Mouse (Mus musculus): ENCODE measurements at regions not wholly inside any gene's neighbourhood (a gene's known extent, or its start where the extent isn't known, plus 50 kb on each side); places are given as distances from the start of the nearest gene placed in this dataset.
A peak's percentile ranks its signal among the peaks of the same experiment; 100 is the strongest.

DNA sequence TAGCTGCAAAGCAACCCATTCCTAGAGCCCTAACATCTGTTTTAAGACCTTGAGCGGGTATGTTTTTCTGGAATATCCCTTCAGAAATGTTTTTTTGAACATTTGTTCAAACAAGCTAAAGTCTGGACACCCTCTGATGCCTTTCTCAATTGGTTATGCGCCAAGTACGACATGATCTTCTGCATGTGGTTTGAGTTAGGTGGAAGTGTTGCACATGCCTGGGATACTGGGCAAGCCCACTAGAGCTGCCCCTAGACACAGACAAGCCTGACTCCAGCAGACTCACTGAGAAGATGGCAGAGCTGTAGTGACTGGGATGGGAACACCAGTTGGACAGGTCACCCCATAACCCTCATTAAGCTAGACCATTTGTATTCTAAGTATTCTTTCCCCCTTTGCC lies 153.2 kb upstream of the Cypt2 start:
- no peak for DNase-seq (ENCODE audit: low spot score)

DNA sequence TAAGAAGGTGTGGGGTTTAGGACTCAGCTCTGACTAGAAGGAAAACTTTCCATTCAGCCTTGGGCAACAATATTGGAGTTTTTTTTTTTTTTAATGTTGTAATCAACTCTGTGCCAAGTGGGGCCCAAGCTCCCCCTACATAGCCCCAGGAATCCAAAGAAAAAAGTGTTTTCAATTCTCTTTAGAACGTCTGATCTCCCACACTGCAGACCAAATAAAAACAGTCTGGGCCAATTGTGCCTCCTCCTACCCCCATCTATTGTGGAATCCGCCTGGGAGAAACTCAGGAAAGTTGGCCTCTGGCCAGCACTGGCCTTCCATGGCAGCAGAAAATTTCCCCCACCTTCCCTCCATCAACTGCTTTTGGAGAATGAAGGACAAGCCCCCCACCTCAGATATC lies 133.3 kb upstream of the Cypt2 start:
- DNase-seq (ENCODE audit: low spot score) = no peak

DNA sequence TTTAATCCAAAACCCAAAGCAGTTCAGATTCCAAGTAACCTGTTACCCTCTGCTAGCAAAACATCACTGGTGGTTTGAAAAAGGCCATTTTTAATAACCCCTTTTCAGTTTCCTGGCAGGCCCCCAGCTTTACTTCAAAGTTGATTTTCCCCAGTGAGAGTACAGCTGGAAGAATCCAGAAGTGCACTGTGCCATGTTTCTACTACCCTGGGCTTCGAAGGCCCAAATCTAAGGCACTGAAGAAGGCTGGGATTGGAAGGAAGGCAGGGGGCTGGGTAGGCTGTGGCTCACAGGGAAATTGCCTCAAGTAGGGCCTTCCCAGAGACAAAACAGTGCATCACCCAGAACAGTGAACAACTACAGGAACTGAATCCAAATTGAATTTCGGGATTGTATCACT lies 131.6 kb upstream of the Cypt2 start:
- DNase-seq (ENCODE audit: low spot score) = no peak

DNA sequence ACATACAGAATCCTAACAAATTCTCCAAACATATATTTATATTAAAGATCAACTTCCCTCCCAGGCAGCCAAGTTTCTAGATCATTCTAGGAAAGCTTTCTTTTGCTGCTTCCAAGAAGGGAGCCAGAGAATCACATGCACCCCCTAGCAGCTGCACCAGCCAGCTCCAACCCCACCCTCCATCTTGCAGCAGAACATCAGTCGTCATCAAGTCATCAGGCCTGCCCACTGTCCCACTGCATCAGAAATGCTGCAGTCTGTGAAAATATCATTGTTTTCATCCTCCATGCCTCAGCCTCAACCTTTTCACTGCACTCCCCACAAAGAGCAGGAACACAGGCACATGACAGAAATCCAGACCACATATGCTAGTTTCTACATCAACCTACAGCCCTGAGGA lies 109.1 kb upstream of the Cypt2 start:
- no peak for DNase-seq (ENCODE audit: low spot score)

DNA sequence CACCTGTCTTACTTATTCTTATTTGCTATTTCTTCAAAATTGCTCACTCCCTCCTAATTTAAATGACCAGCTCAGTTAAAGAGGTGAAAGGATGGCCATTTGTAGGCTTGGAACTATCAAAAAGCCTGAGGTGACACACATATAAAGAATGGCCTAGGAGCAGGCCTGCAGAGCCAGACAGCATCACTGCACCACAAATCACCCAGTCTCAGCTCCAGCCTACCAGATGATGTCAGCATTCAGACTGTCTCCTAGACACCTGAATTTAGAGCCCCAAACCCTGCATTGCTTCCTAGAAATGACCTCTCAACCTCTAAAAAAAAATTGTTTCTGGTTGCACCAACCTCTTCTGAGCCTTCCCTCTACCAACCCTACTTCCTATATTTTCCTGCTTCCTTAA lies 108.5 kb upstream of the Cypt2 start:
- DNase-seq (ENCODE audit: low spot score) = no peak

DNA sequence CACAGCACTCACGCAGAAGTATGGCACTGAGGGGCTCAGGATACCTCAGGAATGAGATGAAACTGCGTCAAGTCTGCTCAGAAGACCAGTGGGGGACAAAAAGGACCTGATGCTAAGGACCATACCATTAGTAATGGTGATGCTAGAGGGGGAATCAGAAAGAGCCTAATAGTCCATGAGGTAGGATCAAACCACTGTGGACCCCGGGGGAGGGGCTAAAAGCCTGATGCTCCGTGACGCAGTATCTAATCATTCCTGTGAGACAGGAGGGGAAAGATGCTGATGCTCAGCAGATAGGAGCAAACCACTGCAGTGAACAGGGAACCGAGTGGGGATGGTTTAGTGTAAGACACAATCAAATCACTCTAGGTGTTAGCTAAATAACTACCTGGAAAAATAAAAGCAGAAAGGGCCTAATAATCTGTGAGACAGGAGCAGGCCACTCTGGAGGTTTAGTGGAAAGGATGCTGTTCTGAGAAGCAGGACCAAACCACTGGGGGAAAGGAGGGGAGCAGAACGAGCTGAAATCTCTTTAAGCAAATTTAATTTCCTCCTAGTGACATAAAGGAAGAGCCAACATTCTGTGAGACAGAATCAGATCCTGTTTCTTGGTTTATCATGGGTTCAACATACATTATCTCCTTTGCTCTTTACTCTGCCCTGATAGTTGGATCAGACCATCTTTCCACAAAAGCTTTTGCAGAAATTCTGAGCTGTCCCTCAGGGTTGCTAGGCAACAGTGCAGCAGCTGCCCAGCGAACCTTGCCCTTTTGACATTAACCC lies 107.7 kb upstream of the Cypt2 start:
- DNase-seq (ENCODE audit: low spot score) = peak; percentile 88

DNA sequence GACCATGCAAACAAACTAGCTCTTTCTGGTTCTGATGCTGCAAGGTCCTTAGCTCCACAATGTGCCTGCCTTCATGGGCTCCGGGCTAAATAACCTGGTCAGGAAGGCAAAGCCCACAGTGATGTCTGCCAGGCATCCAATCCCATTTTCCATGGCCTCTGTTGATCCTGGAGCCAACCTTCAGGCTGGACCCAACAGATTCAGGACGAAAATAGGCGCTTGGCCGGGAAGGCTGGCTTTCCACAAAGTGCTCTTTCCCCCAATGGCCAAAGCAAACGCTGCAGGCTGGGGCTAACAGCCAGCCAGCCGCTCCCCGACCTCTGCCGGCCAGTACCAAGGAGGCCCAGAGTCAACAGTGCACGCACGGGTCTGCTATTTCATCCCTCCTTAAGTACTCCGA lies 106.3 kb upstream of the Cypt2 start:
- no peak for DNase-seq (ENCODE audit: low spot score)

DNA sequence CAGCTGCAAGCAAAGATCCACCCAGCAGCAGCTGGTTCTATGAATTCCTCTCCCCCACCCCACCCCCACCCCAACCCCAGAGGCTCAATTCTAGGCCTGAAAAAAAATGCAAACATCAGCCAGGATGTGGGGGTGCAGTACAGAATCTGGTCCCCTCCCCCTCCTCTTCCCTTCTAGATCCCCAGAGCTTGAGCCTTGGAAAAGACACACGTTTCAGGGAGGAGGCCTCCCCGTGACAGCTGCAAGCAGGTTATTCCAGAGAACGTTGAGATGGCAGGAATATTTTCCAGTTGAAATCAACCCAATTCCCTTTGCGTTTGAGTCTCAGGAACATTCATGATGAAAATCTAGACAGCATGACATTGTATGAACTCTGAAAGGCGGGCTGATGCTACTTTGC lies 86.2 kb upstream of the Cypt2 start:
- no peak for DNase-seq (ENCODE audit: low spot score)

DNA sequence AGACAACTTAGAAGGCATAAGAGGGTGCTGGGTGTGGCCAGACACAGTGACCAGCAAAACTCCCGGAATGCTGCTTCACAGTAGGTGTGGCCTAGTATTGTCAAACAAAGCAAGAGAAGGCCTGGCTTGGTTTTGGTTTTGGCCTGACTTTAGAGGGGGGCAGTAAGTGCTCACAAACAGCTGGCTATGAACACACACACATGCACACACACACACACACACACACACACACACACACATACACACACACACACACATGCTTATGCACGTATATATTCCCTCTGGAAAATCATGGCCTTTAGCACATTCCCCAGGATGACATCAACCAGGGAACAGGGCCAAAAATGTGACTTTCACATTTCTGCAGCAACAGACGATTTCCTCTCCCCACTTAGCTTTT lies 78.6 kb upstream of the Cypt2 start:
- DNase-seq (ENCODE audit: low spot score) = no peak
